Mouse (Mus musculus) neural tube, embryonic 12.5 days (tissue): ENCODE measurements around the gene Slc5a3. TPM values are rescaled to one million over a fixed set of nuclear protein-coding genes. Genes with fewer than 3 reads are reported as not detected.

Experiments used
- ATAC-seq: fragments of 200-750 bp; cut with Nextera tagmentation; 2 replicates; pipeline ENCODE4 v1.8.0; 2017; ENCODE audit warnings: low read depth, mild to moderate bottlenecking, moderate TSS enrichment, moderate library complexity; ENCODE audit not compliant: low FRiP score
- H3K27ac ChIP-seq: fragments of 300-500 bp; sonication (generic); 2 replicates; pipeline ENCODE4 v1.5.1; 2016
- H3K27me3 ChIP-seq: fragments of 300-500 bp; sonication (generic); replicated peaks from 2 replicates; pipeline ENCODE4 v1.6.1; 2016; ENCODE audit warnings: mild to moderate bottlenecking
- H3K36me3 ChIP-seq: fragments of 300-500 bp; sonication (generic); 2 replicates; pipeline ENCODE4 v1.6.1; 2016; ENCODE audit warnings: mild to moderate bottlenecking
- H3K4me1 ChIP-seq: fragments of 300-500 bp; sonication (generic); 2 replicates; pipeline ENCODE4 v1.6.1; 2016
- H3K4me2 ChIP-seq: fragments of 300-500 bp; sonication (generic); replicated peaks from 2 replicates; pipeline ENCODE4 v1.6.1; 2016; ENCODE audit warnings: mild to moderate bottlenecking
- H3K4me3 ChIP-seq: fragments of 300-500 bp; sonication (generic); 2 replicates; pipeline ENCODE4 v1.5.1; 2016
- H3K9ac ChIP-seq: fragments of 300-500 bp; sonication (generic); 2 replicates; pipeline ENCODE4 v1.6.1; 2016; ENCODE audit warnings: mild to moderate bottlenecking
- H3K9me3 ChIP-seq: fragments of 300-500 bp; sonication (generic); 2 replicates; pipeline ENCODE4 v1.6.1; 2016; ENCODE audit warnings: mild to moderate bottlenecking
- WGBS: fragments of 180-500 bp; shearing (Covaris S2); methylation state at CpG from one replicate; pipeline ENCODE4 v1.1.7; 2016; 5-methylcytosine and 5-hydroxymethylcytosine counted together
- polyA plus RNA-seq: library from polyadenylated mRNA; unstranded; fragments of >200 nt; fragmentation: Nextera tagmentation; extraction: Ambion mirVana; gene quantifications from 2 replicates; pipeline ENCODE4 v1.2.1, GENCODE M21; 2016

Slc5a3 gene
- polyA plus RNA-seq, 1 experiment from 2014 or later, result 13.6 TPM

DNA sequence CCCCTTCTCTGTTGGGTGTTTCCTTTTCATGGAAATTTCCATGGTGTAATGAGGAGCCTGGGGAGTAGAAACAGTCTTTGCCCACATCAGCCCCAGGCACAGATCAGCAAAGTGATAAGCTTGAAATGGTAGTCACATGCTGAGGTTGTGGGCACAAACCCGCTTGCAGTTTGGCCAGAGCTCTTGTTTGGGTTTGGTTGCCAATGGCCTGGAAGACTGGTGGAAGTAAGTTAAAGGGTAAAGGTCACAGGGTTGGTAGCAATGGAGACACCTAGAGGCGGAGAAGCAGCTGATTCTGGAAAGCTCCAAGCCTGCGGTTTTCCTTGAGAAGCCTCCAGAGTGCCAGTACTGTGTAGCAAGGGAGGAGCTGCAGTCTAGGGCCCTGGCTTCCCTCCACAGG lies 47.5 kb downstream of the Slc5a3 start:
- 81% methylated on average over 3 of the region's 3 CpGs for WGBS
- Histone ChIP-seq H3K27ac (no peak overlapping the region), H3K9me3 (no peaks in the 10 kb centered on the region)

GRCm38 (mm10) chr16:92107346-92107745 lies 49.2 kb downstream of the Slc5a3 start:
- Histone ChIP-seq H3K4me3 (no peak overlapping the region), H3K27me3 (no peaks in the 10 kb centered on the region), H3K36me3 (peaks cover 6% of the 10 kb centered on the region), H3K4me1 (peaks cover 12% of the 10 kb centered on the region; the same call in 1 of the 2 replicates), H3K4me2 (no peak overlapping the region), H3K27ac (no peak overlapping the region), H3K9me3 (no peaks in the 10 kb centered on the region), H3K9ac (no peak overlapping the region)
- ATAC-seq, result no peak
- 87% methylated on average over 5 of the region's 5 CpGs for WGBS

More for the DNA sequence above, 47.5 kb downstream of the Slc5a3 start:
- H3K36me3 ChIP-seq, result peaks cover 5% of the 10 kb centered on the region; the same call in 1 of the 2 replicates
- no peak for ATAC-seq
- no peak overlapping the region for H3K9ac ChIP-seq
- no peak overlapping the region for H3K4me3 ChIP-seq
- peaks cover 15% of the 10 kb centered on the region; the same call in 1 of the 2 replicates for H3K4me1 ChIP-seq
- no peaks in the 10 kb centered on the region for H3K27me3 ChIP-seq
- no peak overlapping the region for H3K4me2 ChIP-seq

GRCm38 (mm10) chr16:92114706-92115241 lies 56.7 kb downstream of the Slc5a3 start:
- Histone ChIP-seq H3K9ac (no peak overlapping the region), H3K27me3 (no peaks in the 10 kb centered on the region), H3K4me3 (no peak overlapping the region), H3K4me2 (no peak overlapping the region), H3K4me1 (peaks cover 31% of the 10 kb centered on the region), H3K9me3 (no peaks in the 10 kb centered on the region), H3K27ac (no peak overlapping the region), H3K36me3 (peaks cover 13% of the 10 kb centered on the region)
- ATAC-seq, result no peak
- WGBS, result 77% methylated on average over 5 of the region's 5 CpGs

DNA sequence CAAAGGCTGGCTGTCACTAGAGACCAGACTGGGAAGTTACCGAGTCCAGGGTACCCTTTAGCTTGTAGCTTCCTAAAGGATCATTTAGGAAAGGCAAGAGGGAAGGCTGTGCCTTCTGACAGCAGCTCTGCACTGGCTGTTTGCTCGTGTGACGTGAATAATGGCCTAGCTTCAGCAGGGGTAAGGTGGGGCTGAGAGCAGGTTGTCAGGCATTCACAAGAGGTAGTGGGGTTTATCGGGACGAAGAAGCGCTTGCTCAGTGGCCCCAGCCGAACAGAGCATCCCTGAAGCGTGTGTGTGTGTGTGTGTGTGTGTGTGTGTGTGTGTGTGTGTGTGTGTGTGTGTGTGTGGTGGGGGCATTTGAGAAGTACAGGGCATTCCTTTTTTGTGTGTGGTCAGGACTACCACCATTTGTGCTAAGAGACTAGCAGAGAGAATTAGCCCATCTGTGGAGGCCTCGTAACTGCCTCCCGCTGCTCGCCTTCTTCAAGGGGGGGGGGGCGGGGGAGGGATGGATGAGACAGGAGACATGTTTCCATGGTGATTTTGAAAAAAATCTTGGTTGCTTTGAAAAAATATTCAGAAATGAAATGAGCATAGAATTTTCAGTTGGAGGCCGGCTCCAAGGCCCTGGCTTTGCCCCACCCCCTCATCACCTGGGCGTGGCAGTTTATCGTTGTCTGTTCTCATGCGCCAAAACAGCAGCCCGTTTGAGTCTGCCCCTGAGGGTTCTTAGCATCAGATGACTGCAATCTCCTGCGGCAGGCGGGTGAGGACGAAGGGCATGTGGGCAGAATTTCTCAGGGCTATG lies 57.7 kb downstream of the Slc5a3 start:
- no peaks in the 10 kb centered on the region for H3K27me3 ChIP-seq
- no peaks in the 10 kb centered on the region for H3K9me3 ChIP-seq
- ATAC-seq, result peak; percentile 69; the same call in 1 of the 2 replicates
- H3K9ac ChIP-seq, result peak overlapping the region; percentile 30; the same call in 1 of the 2 replicates
- H3K27ac ChIP-seq, result no peak overlapping the region
- H3K4me2 ChIP-seq, result peak overlapping the region; percentile 36
- WGBS, result 20% methylated on average over 20 of the region's 20 CpGs
- no peak overlapping the region for H3K4me3 ChIP-seq
- H3K36me3 ChIP-seq, result peaks cover 13% of the 10 kb centered on the region
- peaks cover 31% of the 10 kb centered on the region for H3K4me1 ChIP-seq

DNA sequence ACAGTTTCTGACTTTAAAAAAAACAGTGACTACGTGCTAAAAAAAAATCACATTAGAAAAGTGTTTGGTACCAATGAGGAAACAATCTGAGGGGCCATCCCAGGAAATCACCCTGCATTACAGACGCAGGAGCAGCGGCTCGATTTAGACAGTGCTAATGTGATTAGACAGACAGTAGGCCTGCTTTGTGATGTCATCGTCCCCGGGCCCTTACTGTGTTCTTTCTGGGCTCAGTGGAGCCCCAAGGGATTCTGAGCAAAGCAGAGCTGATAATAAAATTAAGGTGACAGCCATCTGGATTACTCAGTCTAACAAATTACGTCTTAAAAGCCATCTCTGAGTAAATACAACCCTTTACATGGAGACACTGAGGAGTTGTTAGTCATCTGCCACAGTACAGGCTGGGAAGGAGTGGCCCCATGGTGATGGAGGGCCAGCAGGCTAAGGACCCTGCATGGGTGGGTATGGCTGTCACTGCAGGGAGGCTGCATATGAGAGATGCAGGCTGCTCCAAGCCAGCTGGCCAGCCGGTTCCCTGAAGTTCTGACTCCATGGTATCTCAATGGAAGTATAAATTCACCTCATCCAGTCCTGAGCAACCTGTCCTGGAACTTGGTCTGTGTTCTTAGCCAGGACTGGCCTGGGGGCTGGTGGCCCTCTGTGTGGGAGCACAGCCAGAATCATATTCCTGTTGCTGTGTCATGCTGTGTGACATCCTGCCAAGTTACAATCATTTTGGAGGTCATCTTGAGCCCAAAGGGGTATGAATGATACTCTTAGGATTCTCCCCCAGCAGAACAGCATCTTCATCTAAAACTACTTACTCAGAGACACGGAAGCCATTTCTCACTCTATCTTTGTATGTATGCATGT lies 59.5 kb downstream of the Slc5a3 start:
- Histone ChIP-seq H3K4me2 (no peak overlapping the region), H3K4me3 (no peak overlapping the region), H3K27ac (no peak overlapping the region), H3K9me3 (no peaks in the 10 kb centered on the region), H3K9ac (no peak overlapping the region), H3K4me1 (peaks cover 31% of the 10 kb centered on the region), H3K27me3 (no peaks in the 10 kb centered on the region), H3K36me3 (peaks cover 5% of the 10 kb centered on the region)
- peak; percentile 52; the same call in 1 of the 2 replicates for ATAC-seq
- 58% methylated on average over 9 of the region's 9 CpGs for WGBS

GRCm38 (mm10) chr16:92119013-92119515 lies 60.9 kb downstream of the Slc5a3 start:
- no peaks in the 10 kb centered on the region for H3K9me3 ChIP-seq
- no peaks in the 10 kb centered on the region for H3K27me3 ChIP-seq
- WGBS, result 50% methylated on average over 13 of the region's 13 CpGs
- ATAC-seq, result no peak
- no peaks in the 10 kb centered on the region for H3K36me3 ChIP-seq
- no peak overlapping the region for H3K4me3 ChIP-seq
- no peak overlapping the region for H3K27ac ChIP-seq
- no peak overlapping the region for H3K9ac ChIP-seq
- peaks cover 31% of the 10 kb centered on the region for H3K4me1 ChIP-seq
- H3K4me2 ChIP-seq, result no peak overlapping the region

- no peak overlapping the region for H3K27ac ChIP-seq
- no peak overlapping the region for H3K9ac ChIP-seq
- no peak overlapping the region for H3K4me3 ChIP-seq
- ATAC-seq, result no peak
- H3K27me3 ChIP-seq, result no peaks in the 10 kb centered on the region
- peaks cover 15% of the 10 kb centered on the region for H3K4me1 ChIP-seq
- H3K4me2 ChIP-seq, result no peak overlapping the region
- 67% methylated on average over 17 of the region's 17 CpGs for WGBS
- H3K9me3 ChIP-seq, result peaks cover 7% of the 10 kb centered on the region; the same call in 1 of the 2 replicates
- no peaks in the 10 kb centered on the region for H3K36me3 ChIP-seq
Measured at GRCm38 (mm10) chr16:92120899-92121531, 62.9 kb downstream of the Slc5a3 start.

DNA sequence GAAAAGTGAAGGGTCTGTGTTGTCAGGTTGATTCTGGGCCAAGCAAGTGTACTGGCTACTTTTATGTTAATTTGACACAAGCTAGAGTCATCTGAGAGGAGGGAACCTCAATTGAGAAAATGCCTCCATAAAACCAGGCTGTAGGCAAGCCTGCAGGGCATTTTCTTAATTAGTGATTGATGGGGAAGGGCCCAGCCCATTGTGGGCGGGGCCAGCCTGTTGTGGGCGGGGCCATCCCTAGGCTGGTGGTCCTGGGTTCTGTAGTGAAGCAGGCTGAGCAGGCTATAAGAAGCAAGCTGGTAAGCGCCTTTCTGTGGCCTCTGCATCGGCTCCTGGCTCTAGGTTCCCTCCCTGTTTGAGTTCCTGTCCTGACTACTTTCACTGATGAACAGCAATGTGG lies 69.1 kb downstream of the Slc5a3 start:
- peaks cover 7% of the 10 kb centered on the region; the same call in 1 of the 2 replicates for H3K9me3 ChIP-seq
- H3K27ac ChIP-seq, result no peak overlapping the region
- H3K4me1 ChIP-seq, result no peaks in the 10 kb centered on the region
- no peak overlapping the region for H3K4me3 ChIP-seq
- 36% methylated on average over 4 of the region's 4 CpGs for WGBS
- ATAC-seq, result no peak
- no peak overlapping the region for H3K9ac ChIP-seq
- no peaks in the 10 kb centered on the region for H3K27me3 ChIP-seq
- H3K36me3 ChIP-seq, result no peaks in the 10 kb centered on the region
- no peak overlapping the region for H3K4me2 ChIP-seq

GRCm38 (mm10) chr16:92127666-92128065 lies 69.5 kb downstream of the Slc5a3 start:
- no peaks in the 10 kb centered on the region for H3K27me3 ChIP-seq
- H3K9me3 ChIP-seq, result peaks cover 7% of the 10 kb centered on the region; the same call in 1 of the 2 replicates
- WGBS, result 89% methylated on average over 5 of the region's 5 CpGs
- H3K36me3 ChIP-seq, result no peaks in the 10 kb centered on the region
- no peak overlapping the region for H3K4me3 ChIP-seq
- H3K4me1 ChIP-seq, result no peaks in the 10 kb centered on the region
- ATAC-seq, result no peak
- H3K4me2 ChIP-seq, result no peak overlapping the region
- H3K27ac ChIP-seq, result no peak overlapping the region
- H3K9ac ChIP-seq, result no peak overlapping the region

DNA sequence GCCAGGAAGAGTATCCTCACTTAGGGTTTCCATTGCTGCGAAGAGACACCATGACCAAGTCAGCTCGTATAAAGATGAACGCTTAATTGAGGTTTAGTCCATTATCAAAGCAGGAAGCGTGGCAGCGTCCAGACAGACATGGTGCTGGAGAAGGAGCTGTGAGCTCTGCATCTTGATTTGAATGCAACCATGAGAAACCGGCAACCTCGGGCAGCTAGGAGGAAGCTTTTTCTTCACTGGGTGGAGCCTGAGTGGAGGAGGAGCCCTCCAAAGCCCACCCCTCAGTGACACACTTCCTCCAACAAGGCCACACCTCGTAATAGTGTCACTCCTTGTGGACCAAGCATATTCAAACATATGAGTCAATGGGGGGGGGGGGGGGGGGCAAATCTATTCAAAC lies 71.7 kb downstream of the Slc5a3 start:
- Histone ChIP-seq H3K4me3 (no peak overlapping the region), H3K9ac (no peak overlapping the region), H3K27me3 (no peaks in the 10 kb centered on the region), H3K9me3 (0 out of 2 replicates have a peak, but pooled peaks cover under 1% of the 10 kb centered on the region), H3K4me1 (no peaks in the 10 kb centered on the region), H3K27ac (no peak overlapping the region), H3K4me2 (no peak overlapping the region), H3K36me3 (no peaks in the 10 kb centered on the region)
- 88% methylated on average over 8 of the region's 8 CpGs for WGBS
- ATAC-seq, result no peak

GRCm38 (mm10) chr16:92132511-92132910 lies 74.4 kb downstream of the Slc5a3 start:
- no peak overlapping the region for H3K4me2 ChIP-seq
- 88% methylated on average over 4 of the region's 4 CpGs for WGBS
- no peak overlapping the region for H3K27ac ChIP-seq
- no peak overlapping the region for H3K9ac ChIP-seq
- H3K4me1 ChIP-seq, result no peaks in the 10 kb centered on the region
- no peak overlapping the region for H3K4me3 ChIP-seq
- H3K9me3 ChIP-seq, result no peaks in the 10 kb centered on the region
- H3K27me3 ChIP-seq, result no peaks in the 10 kb centered on the region
- ATAC-seq, result no peak
- no peaks in the 10 kb centered on the region for H3K36me3 ChIP-seq
